Mouse (Mus musculus) left cerebral cortex, adult 11 months (tissue): ENCODE measurements at regions not wholly inside any gene's neighbourhood (a gene's known extent, or its start where the extent isn't known, plus 50 kb on each side); places are given as distances from the start of the nearest gene placed in this dataset.
A peak's percentile ranks its signal among the peaks of the same experiment; 100 is the strongest.

Experiments used
- DNase-seq: peaks from one replicate; pipeline ENCODE4 v3.0.0; 2022; ENCODE audit warnings: low spot score

DNA sequence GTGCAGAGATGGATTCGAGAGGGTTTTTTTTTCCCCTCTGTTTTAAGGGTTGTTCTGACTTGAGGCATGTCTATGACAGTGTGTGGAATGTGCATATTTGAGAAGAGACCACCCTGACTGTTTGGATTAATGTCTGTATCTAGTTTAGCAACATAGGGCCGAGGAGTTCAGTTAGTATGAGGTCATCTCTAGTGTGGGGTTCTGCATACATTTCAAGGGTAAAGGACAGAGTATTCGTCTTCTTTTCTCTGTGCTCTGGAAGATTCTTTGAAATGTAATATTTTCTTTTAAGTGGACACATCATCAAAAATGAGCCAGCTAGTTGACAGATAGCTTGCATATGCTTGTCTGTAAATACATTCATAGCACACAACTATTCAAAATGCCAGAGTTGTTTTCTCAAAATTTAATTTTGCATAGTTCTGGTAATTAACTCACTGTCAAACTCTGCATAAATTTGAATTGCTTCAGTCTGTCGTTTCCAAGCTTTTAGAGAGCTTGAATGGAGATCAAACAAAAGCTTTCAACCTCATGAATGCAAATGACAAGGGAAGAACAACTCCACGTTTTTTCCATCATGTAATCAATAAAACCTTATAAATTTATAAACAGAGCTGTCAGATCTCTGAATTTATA, 415.5 kb downstream of the Adamts20 start:
- no peak for DNase-seq

GRCm38 (mm10) chr15:94046186-94046585, 419.0 kb downstream of the Adamts20 start:
- DNase-seq: no peak

DNA sequence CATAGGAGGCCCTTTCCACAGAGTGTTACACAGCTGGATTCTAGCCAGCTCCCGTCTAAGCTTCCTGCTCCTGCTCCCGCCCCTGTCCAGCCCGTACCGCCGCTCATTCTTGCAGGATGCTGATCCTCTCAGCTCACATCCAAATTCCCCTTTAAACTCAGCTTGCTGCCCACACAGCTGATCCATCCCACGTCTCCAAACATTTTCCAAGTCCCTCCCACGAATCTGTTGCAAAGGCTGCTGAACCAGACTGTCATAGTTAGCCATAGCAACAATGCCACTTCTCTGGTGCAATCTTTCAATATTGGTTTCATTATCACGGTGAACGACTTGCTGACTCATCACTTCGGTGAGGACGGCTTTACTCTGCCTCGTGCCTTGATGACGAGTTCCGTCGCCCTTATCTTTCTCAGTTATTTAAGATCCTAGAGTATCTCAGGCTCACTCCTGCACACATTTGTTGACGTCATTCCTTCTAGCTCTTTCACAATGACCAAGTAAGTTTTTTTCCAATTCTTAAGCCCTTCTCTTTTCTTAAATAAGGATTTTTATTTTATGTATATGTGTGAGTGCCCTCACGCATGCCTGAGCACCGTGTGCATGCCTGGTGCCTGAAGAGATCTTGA, 420.0 kb downstream of the Adamts20 start:
- DNase-seq: no peak

DNA sequence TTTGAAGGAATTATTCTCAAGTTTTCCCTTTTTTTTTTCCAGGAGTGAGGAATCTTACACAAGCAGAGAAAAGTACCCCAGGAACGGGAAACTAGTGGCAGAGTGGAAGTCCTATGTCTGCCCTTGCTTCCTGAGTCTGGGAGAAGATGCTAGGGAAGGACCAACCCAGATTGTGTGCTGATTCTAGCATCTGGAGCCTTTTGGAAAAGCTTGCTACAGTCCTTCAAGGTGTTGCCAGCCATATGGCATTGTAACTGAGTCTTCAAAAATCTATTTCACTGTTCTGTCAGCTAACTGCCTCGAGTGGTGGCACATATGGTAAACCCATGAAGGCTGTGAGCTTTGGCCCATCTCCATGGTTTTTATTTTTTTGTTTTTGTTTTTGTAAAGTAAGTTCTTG, 432.3 kb downstream of the Adamts20 start:
- DNase-seq: peak; percentile 23

- DNase-seq: no peak
Observed at GRCm38 (mm10) chr15:94025996-94026696, 430.5 kb upstream of the Prickle1 start.

DNA sequence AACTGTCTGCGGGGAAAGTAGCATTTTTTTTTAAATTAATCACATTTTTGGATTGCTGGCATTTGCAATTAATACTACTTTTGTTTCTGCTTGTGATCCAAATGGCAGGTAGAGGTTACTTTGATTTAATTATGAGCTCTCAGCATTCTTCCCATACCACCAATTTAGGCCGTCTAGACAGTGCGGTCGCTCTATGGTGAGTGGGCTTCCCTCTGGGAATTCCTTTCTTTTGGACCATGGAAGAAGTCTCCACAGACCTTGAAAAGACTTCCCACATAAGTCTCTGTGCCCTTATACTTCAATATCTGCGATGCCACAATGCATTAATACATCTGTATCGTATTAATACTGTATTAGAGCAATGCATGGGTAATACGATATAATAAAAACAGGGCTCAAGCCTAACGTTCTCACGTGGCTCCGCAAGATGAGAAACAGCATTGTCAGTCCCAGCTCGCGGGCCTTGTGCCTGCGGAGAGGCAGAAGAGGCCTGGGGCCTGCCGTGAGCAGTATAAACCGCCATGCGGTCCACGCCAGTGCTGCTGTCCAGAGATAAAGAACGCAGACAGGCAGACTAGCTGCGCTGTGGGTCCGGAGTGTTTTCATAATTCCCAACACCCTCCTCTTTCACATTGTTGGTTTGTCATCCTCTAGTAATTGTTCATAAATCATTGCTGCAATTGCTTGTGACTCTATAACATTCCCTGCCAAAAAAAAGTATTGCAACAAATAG, 429.7 kb upstream of the Prickle1 start:
- DNase-seq: no peak

DNA sequence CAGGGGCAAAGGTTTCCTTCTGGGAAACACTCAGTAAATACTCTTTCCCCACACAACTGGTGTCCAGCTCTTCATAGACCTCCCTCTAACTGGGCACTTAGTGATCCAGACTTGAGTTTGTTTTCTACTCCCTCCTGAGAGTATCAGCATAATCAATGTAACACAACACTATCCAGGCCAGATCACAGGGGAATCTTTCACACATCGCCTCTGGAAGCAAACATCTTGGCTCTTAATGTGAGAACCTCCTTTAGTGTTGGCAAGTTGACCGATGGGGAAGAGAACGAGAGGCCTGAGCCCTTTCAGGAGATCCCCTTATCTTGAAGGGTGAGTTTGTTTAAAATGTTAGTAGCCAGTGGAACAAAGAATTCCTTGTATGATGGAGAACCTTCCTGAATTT, 429.1 kb upstream of the Prickle1 start:
- no peak for DNase-seq

GRCm38 (mm10) chr15:94024126-94024730, 428.5 kb upstream of the Prickle1 start:
- no peak for DNase-seq

- DNase-seq: no peak
Observed at GRCm38 (mm10) chr15:94023501-94023900, 427.8 kb upstream of the Prickle1 start.

- no peak for DNase-seq
Observed at GRCm38 (mm10) chr15:94017814-94018213, 422.1 kb upstream of the Prickle1 start.

GRCm38 (mm10) chr15:94011499-94011898, 415.8 kb upstream of the Prickle1 start:
- peak; percentile 29 for DNase-seq

- no peak for DNase-seq
Observed at GRCm38 (mm10) chr15:94006082-94006481, 410.4 kb upstream of the Prickle1 start.

DNA sequence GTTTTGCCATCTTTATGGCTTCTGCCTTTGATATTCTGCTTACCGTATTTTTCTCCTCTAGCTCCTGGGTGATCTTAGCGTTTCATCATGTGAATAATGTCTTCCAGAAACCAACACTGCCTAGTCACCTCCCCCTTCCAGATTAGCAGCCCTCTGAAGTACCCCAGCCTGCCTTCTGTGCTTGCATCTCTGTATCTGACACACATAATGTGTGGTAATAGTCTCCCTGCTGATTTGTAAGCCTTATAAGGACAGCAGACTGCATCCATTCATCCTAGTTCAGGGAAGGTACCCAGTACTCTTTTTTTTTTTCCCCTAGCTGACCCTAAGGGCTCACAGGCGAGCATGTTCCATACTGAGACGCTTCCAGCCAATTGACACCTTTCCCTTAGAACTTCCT, 409.2 kb upstream of the Prickle1 start:
- no peak for DNase-seq

- no peak for DNase-seq
Observed at GRCm38 (mm10) chr15:94003145-94003544, 407.5 kb upstream of the Prickle1 start.

DNA sequence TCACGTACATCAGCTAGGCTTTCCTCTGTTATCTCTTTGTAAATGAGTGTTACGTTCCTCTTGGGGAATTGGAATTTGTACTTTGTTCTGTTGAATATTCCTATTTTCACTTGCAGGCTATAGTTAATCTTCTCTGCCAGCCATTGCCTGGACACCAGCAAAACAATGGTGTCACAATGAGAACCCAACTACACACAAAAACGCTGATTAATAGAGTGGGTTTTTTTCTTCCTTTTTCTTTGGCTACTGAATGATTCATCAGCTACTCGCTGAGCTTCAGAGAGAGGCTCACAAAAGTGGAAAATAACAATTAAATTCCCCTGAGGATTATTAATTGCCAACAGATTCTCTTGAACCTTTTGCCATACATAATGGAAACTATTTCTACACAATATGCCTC, 398.9 kb upstream of the Prickle1 start:
- no peak for DNase-seq

DNA sequence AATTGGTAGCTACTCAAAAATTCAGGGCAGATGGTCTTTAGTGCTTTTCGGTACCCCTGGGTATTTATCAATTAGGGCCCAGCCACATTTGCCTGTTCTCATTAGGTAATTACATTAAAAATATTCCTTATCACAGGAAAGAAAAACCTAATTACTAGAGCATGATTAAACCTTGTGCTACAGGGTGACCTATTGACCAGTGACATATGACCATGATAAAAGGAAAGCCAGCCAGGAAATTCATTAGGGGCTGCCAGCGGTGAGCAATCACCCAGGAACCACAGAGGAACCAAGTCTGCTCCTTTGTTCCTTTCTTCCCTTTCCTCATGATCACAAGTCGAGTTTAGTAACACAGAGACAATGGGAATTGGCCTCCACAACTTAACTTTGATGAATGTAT, 394.4 kb upstream of the Prickle1 start:
- no peak for DNase-seq

- no peak for DNase-seq
Observed at GRCm38 (mm10) chr15:93988367-93988766, 392.7 kb upstream of the Prickle1 start.

DNA sequence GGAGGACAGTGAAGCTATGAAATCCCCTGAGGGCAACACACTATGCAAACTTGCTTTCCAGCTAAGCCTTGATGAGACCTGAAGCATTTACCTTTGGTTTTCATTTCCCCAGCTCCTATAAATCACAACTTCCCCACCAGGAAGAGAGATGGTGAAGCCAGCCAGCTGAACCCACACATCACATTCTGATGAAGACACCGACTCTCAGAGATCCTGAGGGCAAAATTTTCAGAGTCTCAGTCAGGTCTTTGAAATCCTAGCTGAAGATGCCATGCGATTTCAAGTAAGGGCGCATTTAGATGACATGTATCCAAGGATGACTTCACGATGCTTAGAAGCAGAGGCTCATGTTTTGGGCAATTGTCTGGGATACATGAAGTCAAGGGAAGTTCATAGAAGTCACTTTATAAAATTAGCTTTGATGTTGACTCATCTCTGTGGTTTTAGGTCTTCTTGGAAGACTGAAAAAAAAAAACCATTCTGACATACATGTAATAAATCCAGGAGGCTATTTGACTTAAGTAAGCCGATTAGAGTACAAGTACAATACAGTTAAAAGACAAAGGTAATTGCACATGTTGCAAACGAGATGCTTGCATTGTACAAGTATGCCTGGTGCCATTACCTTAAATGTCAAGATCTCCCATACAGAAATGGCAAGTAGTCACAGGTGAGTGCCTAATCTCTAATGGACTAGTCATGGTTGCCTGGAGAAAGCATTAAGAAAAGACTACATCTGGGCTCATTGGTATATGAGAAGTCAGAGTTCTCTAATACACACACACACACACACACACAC, 391.1 kb upstream of the Prickle1 start:
- no peak for DNase-seq

DNA sequence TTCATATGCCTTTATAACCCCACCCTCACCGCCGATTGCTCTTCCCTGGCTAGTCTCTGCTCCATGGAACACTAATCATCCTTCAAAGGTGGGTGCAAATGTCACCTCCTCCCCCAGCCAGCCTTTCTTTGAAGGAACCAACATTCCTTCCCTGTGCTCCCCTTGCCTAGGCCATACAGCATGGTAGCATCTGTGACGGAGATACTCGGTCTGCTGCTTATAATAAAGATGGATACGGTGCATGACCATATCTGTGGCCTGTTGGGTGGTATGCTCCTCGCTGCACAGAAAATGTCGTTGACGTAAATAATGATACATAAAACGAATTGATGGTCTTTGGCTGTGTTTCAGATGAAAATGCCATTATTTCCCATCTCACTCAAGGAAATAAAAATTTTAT, 386.4 kb upstream of the Prickle1 start:
- DNase-seq: no peak

GRCm38 (mm10) chr15:93977494-93977893, 381.8 kb upstream of the Prickle1 start:
- no peak for DNase-seq

- DNase-seq: no peak
Observed at GRCm38 (mm10) chr15:93974727-93975126, 379.0 kb upstream of the Prickle1 start.

DNA sequence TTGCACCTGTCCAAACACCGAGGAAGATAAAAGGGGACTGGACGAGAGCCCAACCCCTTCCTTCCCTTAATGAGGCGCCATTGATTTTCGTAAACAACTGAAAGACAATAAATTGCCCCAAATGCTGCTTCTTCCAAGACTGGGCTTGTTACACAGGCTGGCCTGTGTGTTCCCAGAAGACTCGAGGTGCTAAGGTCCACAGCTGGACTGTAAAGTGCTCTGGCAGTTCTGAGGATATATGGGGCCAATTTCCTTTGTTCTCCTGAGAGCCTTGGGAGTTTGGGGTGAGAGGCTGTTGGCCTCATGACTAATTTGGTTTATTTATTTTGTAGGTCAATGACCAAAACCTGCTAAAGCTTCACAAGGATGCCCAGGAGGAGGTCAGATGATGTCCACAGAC, 377.3 kb upstream of the Prickle1 start:
- DNase-seq: no peak
